Mouse (Mus musculus) liver, embryonic 13.5 days (tissue): ENCODE data around the gene Gm10644. TPM values are rescaled to one million over a fixed set of nuclear protein-coding genes. Genes with fewer than 3 reads are reported as not detected.
A peak's percentile ranks its signal among the peaks of the same experiment; 100 is the strongest.

Experiments
- ATAC-seq: fragments of 200-750 bp; cut with Nextera tagmentation; 2 replicates; pipeline ENCODE4 v1.8.0; 2017; ENCODE audit warnings: low read depth, mild to moderate bottlenecking, moderate number of reproducible peaks, moderate library complexity
- DNase-seq: peaks from one replicate; pipeline ENCODE4 v3.0.0; 2022
- H3K27ac ChIP-seq: fragments of 300-500 bp; sonication (generic); 2 replicates; pipeline ENCODE4 v1.5.1; 2015; ENCODE audit warnings: moderate library complexity, mild to moderate bottlenecking, inconsistent platforms
- H3K27me3 ChIP-seq: fragments of 300-500 bp; sonication (generic); 2 replicates; pipeline ENCODE4 v1.6.1; 2015; ENCODE audit warnings: mild to moderate bottlenecking, inconsistent platforms
- H3K36me3 ChIP-seq: fragments of 300-500 bp; sonication (generic); 2 replicates; pipeline ENCODE4 v1.6.1; 2015; ENCODE audit warnings: mild to moderate bottlenecking, inconsistent platforms
- H3K4me1 ChIP-seq: fragments of 300-500 bp; sonication (generic); replicated peaks from 2 replicates; pipeline ENCODE4 v1.6.1; 2015; ENCODE audit warnings: inconsistent platforms
- H3K4me2 ChIP-seq: fragments of 300-500 bp; sonication (generic); 2 replicates; pipeline ENCODE4 v1.6.1; 2015; ENCODE audit warnings: inconsistent platforms, mild to moderate bottlenecking, moderate library complexity
- H3K4me3 ChIP-seq: fragments of 300-500 bp; sonication (generic); replicated peaks from 2 replicates; pipeline ENCODE4 v1.5.1; 2015; ENCODE audit warnings: mild to moderate bottlenecking, inconsistent platforms
- H3K9ac ChIP-seq: fragments of 300-500 bp; sonication (generic); 2 replicates; pipeline ENCODE4 v1.6.1; 2015; ENCODE audit warnings: mild to moderate bottlenecking, inconsistent platforms
- H3K9me3 ChIP-seq: fragments of 300-500 bp; sonication (generic); replicated peaks from 2 replicates; pipeline ENCODE4 v1.6.1; 2016; ENCODE audit warnings: inconsistent platforms
- WGBS: fragments of 180-500 bp; shearing (Covaris S2); methylation state at CpG from one replicate; pipeline ENCODE4 v1.1.7; 2015; ENCODE audit not compliant: insufficient replicate concordance; 5-methylcytosine and 5-hydroxymethylcytosine counted together
- polyA plus RNA-seq: library from polyadenylated mRNA; unstranded; fragments of >200 nt; fragmentation: Nextera tagmentation; extraction: Ambion mirVana; gene quantifications from 2 replicates; pipeline ENCODE4 v1.2.1, GENCODE M21; 2015

Gm10644 gene
- polyA plus RNA-seq, 1 experiment from 2014 or later: 0.18 TPM

GRCm38 (mm10) chr8:83924585-83924984, 30.4 kb downstream of the Gm10644 start:
- 79% methylated on average over 5 of the region's 5 CpGs for WGBS
- peaks cover 2% of the 10 kb centered on the region for H3K4me1 ChIP-seq
- H3K27me3 ChIP-seq: no peaks in the 10 kb centered on the region
- no peak overlapping the region for H3K4me3 ChIP-seq
- H3K9me3 ChIP-seq: no peaks in the 10 kb centered on the region
- peaks cover 14% of the 10 kb centered on the region for H3K36me3 ChIP-seq
- H3K9ac ChIP-seq: no peak overlapping the region
- no peak overlapping the region for H3K4me2 ChIP-seq
- ATAC-seq (no peak), DNase-seq (no peak)
- H3K27ac ChIP-seq: no peak overlapping the region

GRCm38 (mm10) chr8:83922727-83923126, 32.3 kb downstream of the Gm10644 start:
- WGBS: 73% methylated on average over 8 of the region's 8 CpGs
- Histone ChIP-seq H3K27me3 (no peaks in the 10 kb centered on the region), H3K27ac (no peak overlapping the region), H3K9ac (no peak overlapping the region), H3K4me1 (peaks cover 20% of the 10 kb centered on the region), H3K36me3 (peaks cover 11% of the 10 kb centered on the region), H3K9me3 (no peaks in the 10 kb centered on the region), H3K4me2 (no peak overlapping the region), H3K4me3 (no peak overlapping the region)
- DNase-seq (no peak), ATAC-seq (no peak)

GRCm38 (mm10) chr8:83921558-83921957, 33.4 kb downstream of the Gm10644 start:
- peaks cover 11% of the 10 kb centered on the region for H3K36me3 ChIP-seq
- no peaks in the 10 kb centered on the region for H3K9me3 ChIP-seq
- WGBS: 51% methylated on average over 3 of the region's 3 CpGs
- H3K4me2 ChIP-seq: no peak overlapping the region
- no peak overlapping the region for H3K9ac ChIP-seq
- ATAC-seq: no peak
- H3K27me3 ChIP-seq: no peaks in the 10 kb centered on the region
- no peak overlapping the region for H3K4me3 ChIP-seq
- peaks cover 30% of the 10 kb centered on the region for H3K4me1 ChIP-seq
- no peak overlapping the region for H3K27ac ChIP-seq
- DNase-seq: peak; percentile 41

- H3K9me3 ChIP-seq: no peaks in the 10 kb centered on the region
- no peak overlapping the region for H3K9ac ChIP-seq
- ATAC-seq (no peak), DNase-seq (no peak)
- no peak overlapping the region for H3K27ac ChIP-seq
- no peaks in the 10 kb centered on the region for H3K27me3 ChIP-seq
- no peak overlapping the region for H3K4me3 ChIP-seq
- peaks cover 53% of the 10 kb centered on the region for H3K4me1 ChIP-seq
- H3K36me3 ChIP-seq: no peaks in the 10 kb centered on the region; the same call in 1 of the 2 replicates
- WGBS: 58% methylated on average over 6 of the region's 6 CpGs
- H3K4me2 ChIP-seq: no peak overlapping the region
Measured at GRCm38 (mm10) chr8:83917566-83917965, 37.4 kb downstream of the Gm10644 start.

- peaks cover 62% of the 10 kb centered on the region for H3K4me1 ChIP-seq
- H3K4me2 ChIP-seq: no peak overlapping the region
- H3K27me3 ChIP-seq: no peaks in the 10 kb centered on the region
- no peak overlapping the region for H3K9ac ChIP-seq
- ATAC-seq: no peak
- H3K27ac ChIP-seq: no peak overlapping the region
- no peaks in the 10 kb centered on the region for H3K9me3 ChIP-seq
- H3K4me3 ChIP-seq: no peak overlapping the region
- no peaks in the 10 kb centered on the region; the same call in 1 of the 2 replicates for H3K36me3 ChIP-seq
- DNase-seq: no peak
- WGBS: 49% methylated on average over 5 of the region's 5 CpGs
Measured at GRCm38 (mm10) chr8:83916015-83916414, 39.0 kb downstream of the Gm10644 start.

GRCm38 (mm10) chr8:83914860-83915259, 40.1 kb downstream of the Gm10644 start:
- WGBS: 29% methylated on average over 5 of the region's 5 CpGs
- Histone ChIP-seq H3K27me3 (no peaks in the 10 kb centered on the region), H3K4me2 (no peak overlapping the region), H3K36me3 (no peaks in the 10 kb centered on the region), H3K27ac (no peak overlapping the region), H3K4me1 (peaks cover 62% of the 10 kb centered on the region), H3K9ac (no peak overlapping the region), H3K9me3 (no peaks in the 10 kb centered on the region), H3K4me3 (no peak overlapping the region)
- ATAC-seq: peak; percentile 27; the same call in 1 of the 2 replicates
- DNase-seq: no peak

- H3K4me3 ChIP-seq: no peak overlapping the region
- no peak overlapping the region for H3K9ac ChIP-seq
- H3K27ac ChIP-seq: no peak overlapping the region
- H3K36me3 ChIP-seq: no peaks in the 10 kb centered on the region
- DNase-seq (no peak), ATAC-seq (peak; percentile 51)
- no peaks in the 10 kb centered on the region for H3K27me3 ChIP-seq
- H3K9me3 ChIP-seq: no peaks in the 10 kb centered on the region
- H3K4me2 ChIP-seq: no peak overlapping the region
- 27% methylated on average over 3 of the region's 3 CpGs for WGBS
- peaks cover 60% of the 10 kb centered on the region for H3K4me1 ChIP-seq
Measured at GRCm38 (mm10) chr8:83914232-83914631, 40.8 kb downstream of the Gm10644 start.

- DNase-seq (no peak), ATAC-seq (no peak)
- no peak overlapping the region for H3K4me3 ChIP-seq
- no peak overlapping the region for H3K9ac ChIP-seq
- H3K36me3 ChIP-seq: no peaks in the 10 kb centered on the region
- 58% methylated on average over 5 of the region's 5 CpGs for WGBS
- no peaks in the 10 kb centered on the region for H3K27me3 ChIP-seq
- H3K4me1 ChIP-seq: peaks cover 47% of the 10 kb centered on the region
- H3K27ac ChIP-seq: 0 out of 2 replicates have a peak overlapping the region, but pooled peaks have one; percentile 20
- H3K4me2 ChIP-seq: no peak overlapping the region
- H3K9me3 ChIP-seq: no peaks in the 10 kb centered on the region
Measured at GRCm38 (mm10) chr8:83911809-83912731, 42.9 kb downstream of the Gm10644 start.

GRCm38 (mm10) chr8:83909311-83909710, 45.7 kb downstream of the Gm10644 start:
- H3K4me1 ChIP-seq: peaks cover 49% of the 10 kb centered on the region
- no peak for ATAC-seq
- WGBS: 57% methylated on average over 8 of the region's 8 CpGs
- no peaks in the 10 kb centered on the region for H3K27me3 ChIP-seq
- no peak overlapping the region for H3K4me2 ChIP-seq
- no peak overlapping the region for H3K4me3 ChIP-seq
- H3K9me3 ChIP-seq: no peaks in the 10 kb centered on the region
- no peak for DNase-seq
- no peak overlapping the region for H3K27ac ChIP-seq
- H3K9ac ChIP-seq: no peak overlapping the region
- H3K36me3 ChIP-seq: no peaks in the 10 kb centered on the region

GRCm38 (mm10) chr8:83908583-83908982, 46.4 kb downstream of the Gm10644 start:
- ATAC-seq: no peak
- Histone ChIP-seq H3K27me3 (no peaks in the 10 kb centered on the region), H3K36me3 (no peaks in the 10 kb centered on the region), H3K27ac (no peak overlapping the region), H3K9me3 (no peaks in the 10 kb centered on the region), H3K4me1 (peaks cover 49% of the 10 kb centered on the region), H3K4me2 (no peak overlapping the region), H3K4me3 (no peak overlapping the region), H3K9ac (no peak overlapping the region)
- 63% methylated on average over 6 of the region's 6 CpGs for WGBS
- DNase-seq: no peak

- 30% methylated on average over 13 of the region's 13 CpGs for WGBS
- Histone ChIP-seq H3K27ac (no peak overlapping the region), H3K9me3 (no peaks in the 10 kb centered on the region), H3K4me2 (no peak overlapping the region), H3K4me1 (peaks cover 68% of the 10 kb centered on the region), H3K36me3 (no peaks in the 10 kb centered on the region), H3K27me3 (peaks cover 45% of the 10 kb centered on the region), H3K4me3 (no peak overlapping the region), H3K9ac (no peak overlapping the region)
- no peak for DNase-seq
- no peak for ATAC-seq
Measured at GRCm38 (mm10) chr8:83902961-83903666, 51.9 kb downstream of the Gm10644 start.
